Mouse (Mus musculus) C2C12 (cell line): ENCODE data around the gene Pkdcc.

Experiments used
- CTCF ChIP-seq: IDR thresholded peaks from one replicate; pipeline ENCODE4 v1.5.1; 2011; ENCODE audit not compliant: control insufficient read depth, insufficient read depth, insufficient read length
- FOSL1 ChIP-seq: IDR thresholded peaks from one replicate; pipeline ENCODE4 v1.8.0; 2011; ENCODE audit warnings: mild to moderate bottlenecking, low read length; ENCODE audit not compliant: poor library complexity, insufficient read depth, severe bottlenecking

DNA sequence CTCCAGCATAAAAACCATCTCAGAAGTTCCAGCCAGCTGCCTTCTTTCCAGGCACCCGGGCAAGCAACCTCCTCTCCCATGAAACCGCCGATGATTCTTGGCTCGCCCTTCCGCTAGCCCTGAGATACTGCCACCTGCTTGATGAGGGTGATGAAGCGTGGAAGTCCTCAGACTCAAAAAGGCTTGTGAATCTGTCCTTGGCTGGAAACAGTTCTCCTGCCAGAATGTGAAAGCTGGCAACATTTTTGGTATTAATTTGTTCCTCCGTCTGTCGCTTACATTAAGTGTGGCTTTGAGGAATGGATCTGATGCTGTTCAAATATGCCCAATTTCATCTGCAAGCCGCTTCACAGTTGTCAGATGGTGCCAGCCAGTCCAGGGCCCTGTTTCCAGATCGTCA is 20.1 kb downstream of the Pkdcc start:
- TF ChIP-seq FOSL1 = no peak
- no peak for TF ChIP-seq CTCF
